In the genomic region with DNA sequence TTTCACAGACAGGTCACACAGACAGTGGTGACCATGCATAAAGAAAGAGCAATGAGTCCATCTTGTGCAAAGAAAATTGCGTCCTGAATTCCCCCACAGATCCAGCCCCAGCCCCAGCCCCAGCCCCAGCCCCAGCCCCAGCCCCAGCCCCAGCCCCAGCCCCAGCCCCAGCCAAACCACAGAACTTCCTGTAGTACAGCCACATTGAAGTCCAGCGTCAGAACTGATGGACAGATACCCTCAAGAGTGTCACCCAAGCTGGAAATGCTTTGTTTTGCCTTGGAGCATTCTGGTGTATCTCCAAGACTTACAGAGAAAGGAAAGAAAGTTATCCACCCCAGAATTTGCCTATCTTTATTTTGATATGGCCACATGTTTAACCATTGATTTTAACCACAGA, we compare ENCODE assay signal across 9 mouse cellular contexts.
"Had no signal": no experiment of that assay in that cellular context is flagged by ENCODE, and none has a peak within 500 bp of the region (broad histone marks: within the 10 kb centered on the region; RNA-seq: fewer than 3 reads in every experiment).

No protein-coding gene starts in this region.

- H3K9me3 ChIP-seq: limb, embryonic 10.5 days had no signal

- H3K36me3 ChIP-seq: limb, embryonic 10.5 days had no signal

- H3K4me1 ChIP-seq: limb, embryonic 10.5 days had no signal

- DNase-seq: kidney, adult 18-20 months; lung, postnatal 10 days; lung, postnatal 4 days; midbrain, embryonic 14.5 days had no signal

- H3K27ac ChIP-seq: limb, embryonic 10.5 days; liver, embryonic 14.5 days; stomach, postnatal 0 days had no signal

- H3K9ac ChIP-seq: liver, embryonic 14.5 days; lung, embryonic 14.5 days had no signal

- H3K4me2 ChIP-seq: lung, embryonic 14.5 days had no signal

- H3K4me3 ChIP-seq: limb, embryonic 10.5 days; myocyte had no signal
